In genomic region chr13:95891926-95892610, GRCm38 (mm10) we compare ENCODE assay signal across 8 mouse cellular contexts. TPM values are rescaled to one million over a fixed set of nuclear protein-coding genes. Genes with fewer than 3 reads are reported as not detected.
DNase-seq lines count a peak whose midpoint lies in the region; ATAC-seq and TF ChIP-seq lines count a peak whose summit lies in the region.

No protein-coding gene starts in this region.

- TF ChIP-seq CTCF in kidney, adult 2 months (conservative IDR thresholded peaks at IDR 0.05; ENCODE audit: insufficient read depth, insufficient read length, low read depth, low read length): peak; percentile 67

- peak; percentile 68 for ATAC-seq in embryonic facial prominence, embryonic 13.5 days (ENCODE audit: insufficient number of reproducible peaks, insufficient read depth, low FRiP score, low TSS enrichment, low read depth)
- ATAC-seq in liver, embryonic 11.5 days (replicated peaks; ENCODE audit: low FRiP score): peak; percentile 80
- ATAC-seq in monocyte, adult 5-6 weeks (replicated peaks; ENCODE audit: insufficient number of reproducible peaks, low FRiP score, low TSS enrichment, poor library complexity, severe bottlenecking): peak; percentile 77

- no peaks in the 10 kb centered on the region for H3K9me3 ChIP-seq in embryonic facial prominence, embryonic 13.5 days
- H3K9me3 ChIP-seq in liver, embryonic 11.5 days (ENCODE audit: control insufficient read depth, low read length): no peaks in the 10 kb centered on the region

- peak; percentile 85 to 87 for DNase-seq in B cell, adult 2 months
- DNase-seq in adrenal gland, postnatal 4 days (ENCODE audit: low spot score in 2 of 2): peak; percentile 71 to 88
- peak; percentile 57 for DNase-seq in heart, adult 8-10 months (ENCODE audit: low spot score)
- peak; percentile 77 for DNase-seq in kidney, adult 2 months
- DNase-seq in liver, embryonic 11.5 days (ENCODE audit: low spot score): peak; percentile 93
- DNase-seq in spleen, postnatal 4 days (ENCODE audit: low spot score in 2 of 2): peak; percentile 83 to 94

- no peaks in the 10 kb centered on the region for H3K36me3 ChIP-seq in embryonic facial prominence, embryonic 13.5 days
- no peaks in the 10 kb centered on the region for H3K36me3 ChIP-seq in kidney, adult 2 months (ENCODE audit: control insufficient read depth, insufficient read depth, low read length)
- H3K36me3 ChIP-seq in liver, embryonic 11.5 days (ENCODE audit: control insufficient read depth, insufficient read depth, low read length): no peaks in the 10 kb centered on the region

- TF ChIP-seq POLR2A in kidney, adult 2 months (IDR thresholded peaks at IDR 0.05; ENCODE audit: low read depth, low read length): no peak

- peak overlapping the region; percentile 78 for H3K4me3 ChIP-seq in embryonic facial prominence, embryonic 13.5 days
- peak overlapping the region; percentile 54 for H3K4me3 ChIP-seq in kidney, adult 2 months (ENCODE audit: insufficient read depth, low read depth, low read length)
- H3K4me3 ChIP-seq in liver, embryonic 11.5 days (ENCODE audit: low read depth, low read length): peak overlapping the region; percentile 73

- peak overlapping the region; percentile 97 for H3K4me2 ChIP-seq in embryonic facial prominence, embryonic 13.5 days
- peak overlapping the region; percentile 100 for H3K4me2 ChIP-seq in liver, embryonic 11.5 days

- peak overlapping the region; percentile 86 for H3K9ac ChIP-seq in embryonic facial prominence, embryonic 13.5 days
- H3K9ac ChIP-seq in liver, embryonic 11.5 days (ENCODE audit: low read depth, low read length): peak overlapping the region; percentile 86

- WGBS in embryonic facial prominence, embryonic 13.5 days: 1% methylated on average over 35 of the region's 52 CpGs
- 1% methylated on average over 50 of the region's 52 CpGs for WGBS in kidney, adult 2 months
- WGBS in liver, embryonic 11.5 days: under 1% methylated on average over 49 of the region's 52 CpGs

- H3K27me3 ChIP-seq in embryonic facial prominence, embryonic 13.5 days: 0 out of 2 replicates have a peak, but pooled peaks cover 2% of the 10 kb centered on the region
- H3K27me3 ChIP-seq in kidney, adult 2 months (replicated peaks; ENCODE audit: control insufficient read depth, insufficient read depth, low read length): no peaks in the 10 kb centered on the region
- H3K27me3 ChIP-seq in liver, embryonic 11.5 days (replicated peaks; ENCODE audit: control insufficient read depth, insufficient read depth, low read length): no peaks in the 10 kb centered on the region

- H3K4me1 ChIP-seq in embryonic facial prominence, embryonic 13.5 days: peaks cover 13% of the 10 kb centered on the region
- peaks cover 9% of the 10 kb centered on the region; the same call in 1 of the 2 replicates for H3K4me1 ChIP-seq in kidney, adult 2 months (ENCODE audit: control insufficient read depth, insufficient read depth, low read length)
- H3K4me1 ChIP-seq in liver, embryonic 11.5 days (replicated peaks; ENCODE audit: control insufficient read depth, insufficient read depth, low read length): peaks cover 13% of the 10 kb centered on the region

- H3K27ac ChIP-seq in embryonic facial prominence, embryonic 13.5 days: peak overlapping the region; percentile 82
- H3K27ac ChIP-seq in kidney, adult 2 months (ENCODE audit: insufficient read depth, low read depth, low read length): no peak overlapping the region
- peak overlapping the region; percentile 83 for H3K27ac ChIP-seq in liver, embryonic 11.5 days (ENCODE audit: low read depth, low read length)

RNA-seq across cellular contexts. Expression of gene Iqgap2, which starts 0.3 kb away (rescaled TPM):
- 10 to 100 TPM; 93.7 to 97.7 TPM for total RNA-seq in adrenal gland, postnatal 4 days (2021)
- 15.1 and 16.5 TPM in 2 replicates for polyA plus RNA-seq in embryonic facial prominence, embryonic 13.5 days (2015; fragmentation: Nextera tagmentation; extraction: Ambion mirVana)
- 1 to 10 TPM; 2.5 to 4.9 (median 4.0) TPM for total RNA-seq in heart, adult 8-10 months (2022)
- polyA plus RNA-seq in kidney, adult 2 months (2012; rRNA removed): 10.5 and 12.5 TPM in 2 replicates
- polyA plus RNA-seq in liver, embryonic 11.5 days (2014; fragmentation: Nextera tagmentation; extraction: Ambion mirVana): 17.1 and 17.7 TPM in 2 replicates
- total RNA-seq in monocyte, adult 5-6 weeks (2017): 51.2 to 86.8 TPM (median 55.9 TPM) in 3 replicates
